Mouse (Mus musculus): Measurements from ENCODE around the gene Tbata. TPM values are rescaled to one million over a fixed set of nuclear protein-coding genes. Genes with fewer than 3 reads are reported as not detected.

Tbata gene
- total RNA-seq, 2 experiments from 2014 or later, result not detected

DNA sequence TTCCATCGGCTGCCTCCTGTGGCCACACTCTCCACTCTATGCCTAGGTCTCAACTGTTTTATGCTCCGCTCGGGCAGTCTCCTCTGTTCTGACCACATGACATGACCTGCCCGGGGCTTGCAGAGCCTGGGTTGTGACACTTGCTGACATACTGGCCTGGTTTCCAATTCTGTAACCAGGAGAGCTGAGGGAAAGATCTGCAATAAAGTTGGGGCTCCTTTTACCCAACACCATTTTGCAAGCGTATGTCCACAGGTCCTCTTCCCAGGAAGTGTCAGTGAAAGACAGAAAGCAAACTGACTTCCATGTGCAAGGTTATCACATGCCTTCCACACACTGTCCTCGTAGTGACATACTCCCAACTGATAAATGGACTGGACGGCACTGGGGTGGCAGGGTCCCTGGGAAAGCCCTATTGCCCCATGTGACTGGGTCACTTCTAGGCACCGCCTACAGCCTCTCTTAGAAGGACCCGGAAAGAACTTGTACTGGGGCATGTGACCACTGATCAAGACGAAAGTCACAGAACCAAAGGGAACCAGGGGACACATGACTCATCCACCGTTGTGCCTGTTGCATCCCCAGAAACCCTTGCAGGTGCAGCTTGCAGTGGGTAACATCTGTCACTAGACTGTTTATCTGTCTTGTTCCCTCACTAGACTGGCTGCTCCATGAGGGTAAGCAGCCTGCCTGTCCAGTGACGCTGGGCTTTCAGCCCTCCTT is 30.0 kb downstream of the Tbata start:
- peak; percentile 48 for ATAC-seq (replicated peaks; ENCODE audit: poor library complexity, severe bottlenecking)

- ATAC-seq (replicated peaks; ENCODE audit: poor library complexity, severe bottlenecking), result no peak
Observed at GRCm38 (mm10) chr10:61203930-61204329, 32.2 kb downstream of the Tbata start.

GRCm38 (mm10) chr10:61208114-61208684 is 36.4 kb downstream of the Tbata start:
- ATAC-seq (replicated peaks; ENCODE audit: poor library complexity, severe bottlenecking), result no peak

DNA sequence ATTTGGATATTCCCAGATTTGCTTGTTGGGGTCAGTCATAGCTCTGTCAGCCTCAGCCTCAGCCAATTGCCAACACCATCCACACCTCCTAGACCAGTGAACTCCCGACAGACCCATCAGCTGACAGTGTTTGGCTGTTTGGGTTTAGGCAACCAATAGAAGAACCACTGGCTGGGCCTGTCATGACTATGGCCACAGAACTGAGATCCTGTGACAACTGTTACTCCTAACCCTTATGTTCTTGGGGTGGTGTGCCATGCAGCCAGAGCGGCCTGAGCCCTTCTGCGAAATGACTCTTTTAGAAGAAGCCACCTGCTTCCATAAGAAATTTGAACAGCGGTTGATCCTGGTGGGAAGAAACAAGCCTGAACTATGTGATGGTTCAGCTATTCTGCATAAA is 39.4 kb downstream of the Tbata start:
- ATAC-seq (replicated peaks; ENCODE audit: poor library complexity, severe bottlenecking), result no peak

GRCm38 (mm10) chr10:61211743-61212142 is 40.0 kb downstream of the Tbata start:
- ATAC-seq (replicated peaks; ENCODE audit: poor library complexity, severe bottlenecking), result peak; percentile 90

GRCm38 (mm10) chr10:61212817-61213216 is 41.1 kb downstream of the Tbata start:
- no peak for ATAC-seq (replicated peaks; ENCODE audit: poor library complexity, severe bottlenecking)

DNA sequence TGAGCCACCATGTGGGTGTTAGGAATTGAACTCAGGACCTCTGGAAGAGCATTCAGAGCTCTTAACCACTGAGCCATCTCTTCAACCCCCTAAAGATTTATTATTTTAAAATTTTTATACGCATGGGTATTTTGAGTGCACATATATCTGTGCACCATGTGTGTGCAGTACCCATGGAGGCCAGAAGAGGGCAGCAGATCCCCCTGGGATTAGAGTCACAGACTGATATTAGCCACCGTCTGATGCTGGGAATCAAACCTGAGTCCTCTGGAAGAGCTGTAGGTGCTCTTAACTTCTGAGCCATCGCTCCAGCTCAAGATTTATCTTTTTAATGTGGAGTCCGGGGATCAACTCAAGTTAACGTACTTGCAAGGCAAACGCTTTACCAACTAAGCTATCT is 43.9 kb downstream of the Tbata start:
- no peak for ATAC-seq (replicated peaks; ENCODE audit: poor library complexity, severe bottlenecking)

DNA sequence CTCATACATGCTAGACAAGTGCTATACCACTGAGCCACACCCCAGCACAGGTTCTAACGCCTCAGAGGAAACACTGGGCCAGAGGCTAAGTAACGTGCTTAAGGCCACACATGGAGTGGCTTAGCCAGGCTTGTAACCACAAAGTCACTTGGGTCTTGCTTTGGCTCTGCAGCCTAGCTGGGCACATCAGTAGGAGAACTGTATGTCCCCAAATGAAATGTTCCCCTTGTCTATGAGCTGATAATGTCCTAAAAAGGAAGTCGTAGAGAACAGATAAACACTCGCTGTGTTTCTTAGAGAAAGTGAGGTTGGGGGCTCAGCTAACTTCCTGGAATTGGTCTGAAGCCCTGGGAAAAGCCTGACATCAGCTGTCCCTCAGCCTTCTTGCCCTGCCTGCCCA is 44.4 kb downstream of the Tbata start:
- no peak for ATAC-seq (replicated peaks; ENCODE audit: poor library complexity, severe bottlenecking)

DNA sequence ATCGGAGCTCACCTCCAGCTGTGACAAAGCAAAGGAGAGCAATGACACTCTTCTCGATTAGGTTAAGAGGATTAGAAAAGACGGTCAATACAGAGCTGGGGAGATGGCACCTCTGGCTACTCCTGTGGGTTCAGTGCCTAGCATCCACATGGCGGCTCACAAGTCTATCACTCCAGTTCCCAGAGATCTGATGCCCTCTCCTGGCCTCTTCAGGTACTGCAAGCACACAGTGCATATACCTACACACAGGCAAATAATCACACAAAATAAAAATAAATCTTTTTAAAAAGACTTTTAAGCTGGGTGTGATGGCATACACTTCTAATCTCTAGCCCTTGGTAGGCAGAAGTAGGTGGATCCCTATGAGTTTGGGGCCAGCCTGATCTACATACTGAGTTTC is 47.6 kb downstream of the Tbata start:
- no peak for ATAC-seq (replicated peaks; ENCODE audit: poor library complexity, severe bottlenecking)

- no peak for ATAC-seq (replicated peaks; ENCODE audit: poor library complexity, severe bottlenecking)
Observed at GRCm38 (mm10) chr10:61225694-61226093, 53.9 kb downstream of the Tbata start.

GRCm38 (mm10) chr10:61226784-61227396 is 55.1 kb downstream of the Tbata start:
- ATAC-seq (replicated peaks; ENCODE audit: poor library complexity, severe bottlenecking), result no peak

DNA sequence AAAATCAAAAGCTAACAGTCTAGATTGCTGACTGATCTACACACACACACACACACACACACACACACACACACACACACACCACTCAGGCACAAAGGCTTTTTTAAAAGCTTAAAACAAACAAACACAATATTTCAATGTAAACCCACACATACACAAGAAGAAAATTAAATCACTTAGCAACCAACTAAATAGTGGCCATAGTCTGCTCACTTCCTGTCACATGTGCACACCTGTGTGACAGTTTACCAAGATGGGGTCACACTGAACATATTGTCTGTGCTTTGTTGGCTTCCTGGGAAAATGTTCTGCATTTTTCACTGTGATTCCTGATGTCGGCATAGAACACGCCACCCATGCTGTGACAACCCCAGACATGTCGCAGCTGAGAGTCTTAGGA is 60.0 kb downstream of the Tbata start:
- no peak for ATAC-seq (replicated peaks; ENCODE audit: poor library complexity, severe bottlenecking)

GRCm38 (mm10) chr10:61232858-61233567 is 61.3 kb downstream of the Tbata start:
- no peak for ATAC-seq (replicated peaks; ENCODE audit: poor library complexity, severe bottlenecking)

GRCm38 (mm10) chr10:61234319-61234718 is 62.6 kb downstream of the Tbata start:
- no peak for ATAC-seq (replicated peaks; ENCODE audit: poor library complexity, severe bottlenecking)

DNA sequence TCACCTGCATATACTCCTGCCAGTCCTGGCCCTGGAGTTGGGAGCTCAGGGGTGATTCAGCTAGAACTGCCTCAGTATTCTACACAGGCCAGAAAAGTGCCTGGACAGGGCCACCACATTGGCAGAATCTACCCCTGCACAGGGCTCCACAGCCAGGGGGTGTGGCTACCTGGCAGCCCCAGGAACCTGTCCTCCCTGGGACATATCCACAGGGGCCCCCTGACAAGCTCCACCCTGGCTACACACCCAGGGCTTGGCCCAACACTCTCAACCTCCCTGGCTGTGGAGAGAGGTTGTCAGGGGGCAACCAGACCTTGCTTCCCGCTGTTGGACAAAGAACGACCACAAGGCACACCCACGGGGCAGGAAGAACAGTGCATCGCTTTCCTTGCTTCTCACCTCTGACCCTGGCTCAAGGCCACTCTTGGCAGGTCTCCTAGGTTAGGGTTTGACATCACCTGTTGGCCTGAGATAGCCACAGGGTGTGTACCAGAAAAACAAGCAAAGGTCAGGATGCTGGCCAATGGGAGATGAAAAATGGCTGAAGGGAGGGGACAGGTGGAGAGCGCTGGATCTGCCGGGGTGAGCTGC is 64.0 kb downstream of the Tbata start:
- no peak for ATAC-seq (replicated peaks; ENCODE audit: poor library complexity, severe bottlenecking)

- no peak for ATAC-seq (replicated peaks; ENCODE audit: poor library complexity, severe bottlenecking)
Observed at GRCm38 (mm10) chr10:61236683-61237390, 65.1 kb downstream of the Tbata start.

GRCm38 (mm10) chr10:61237391-61237785 is 65.6 kb downstream of the Tbata start:
- no peak for ATAC-seq (replicated peaks; ENCODE audit: poor library complexity, severe bottlenecking)
